Mouse (Mus musculus): ENCODE data around the gene Inpp5d.

DNA sequence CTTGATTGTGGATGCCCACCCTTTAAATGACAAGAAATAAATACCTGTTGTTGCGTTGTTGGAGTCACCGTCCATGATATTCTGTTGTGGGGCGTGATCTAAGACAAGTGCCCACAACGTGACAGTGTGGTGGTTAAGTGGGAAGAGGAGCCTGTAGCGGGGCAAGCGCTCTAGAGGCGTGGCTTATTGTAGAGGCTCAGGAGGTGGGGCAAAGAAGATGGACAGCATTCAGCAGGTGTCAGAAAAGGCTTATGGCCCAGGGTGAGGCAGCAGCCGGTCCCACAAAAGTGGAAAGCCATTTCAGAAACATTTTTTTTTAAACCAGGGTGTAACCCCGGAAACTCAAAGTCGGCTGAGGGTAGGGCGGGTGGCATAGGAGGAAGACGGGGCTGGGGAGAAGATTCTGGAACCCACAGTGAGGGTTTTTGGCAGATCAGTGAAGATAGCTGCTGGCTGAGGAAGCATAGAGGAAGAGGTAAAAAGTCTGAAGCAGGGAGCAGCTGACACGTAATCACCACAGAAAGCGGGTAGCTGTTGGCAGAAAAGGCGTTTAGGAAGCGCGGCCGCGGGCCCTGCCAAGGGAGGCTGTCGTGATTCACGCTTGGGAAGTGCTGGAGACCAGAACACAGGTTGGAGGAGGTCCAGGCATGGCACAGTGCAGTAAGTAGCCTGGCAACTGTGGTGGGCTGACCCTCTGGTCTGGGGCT, 12.6 kb upstream of the Inpp5d start:
- TF ChIP-seq CTCF (IDR thresholded peaks at IDR 0.05; ENCODE audit: low read depth) (no peak), EP300 (optimal IDR thresholded peaks at IDR 0.05) (no peak)
